Mouse (Mus musculus) testis, postnatal 14 days (tissue): ENCODE results near the gene Il3.
"Not testable (repeated sequence)": the region's sequence is repeated elsewhere in the genome, so short reads cannot be mapped to it uniquely, and the experiment has no call there.

Source experiments
- DNase-seq: peaks from one replicate; pipeline ENCODE4 v3.0.0; 2021; ENCODE audit warnings: low spot score

Il3 gene

DNA sequence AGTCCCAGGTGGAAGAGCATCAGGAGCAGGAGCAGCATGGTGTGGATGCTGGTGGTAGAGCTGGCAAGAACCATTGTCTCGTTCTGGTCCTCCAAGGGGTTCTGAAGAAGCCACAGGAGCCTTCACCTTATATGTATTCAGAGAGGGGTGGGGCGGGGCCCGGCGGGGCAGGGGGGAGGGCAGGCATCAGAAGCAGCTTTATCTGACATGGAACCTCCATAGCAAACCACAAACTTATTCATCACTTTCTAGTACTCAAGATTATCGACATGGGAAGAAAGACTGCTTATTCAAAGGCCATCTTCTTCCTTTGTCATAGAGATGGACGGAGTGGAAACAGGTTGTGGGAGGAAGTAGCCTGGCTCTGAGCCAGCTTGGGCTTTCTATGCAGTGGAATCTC is at the start of gene Il3:
Gene Il3 (minus strand): TSS at position 101 of the 400 bp plus-strand sequence.
- no peak for DNase-seq

DNA sequence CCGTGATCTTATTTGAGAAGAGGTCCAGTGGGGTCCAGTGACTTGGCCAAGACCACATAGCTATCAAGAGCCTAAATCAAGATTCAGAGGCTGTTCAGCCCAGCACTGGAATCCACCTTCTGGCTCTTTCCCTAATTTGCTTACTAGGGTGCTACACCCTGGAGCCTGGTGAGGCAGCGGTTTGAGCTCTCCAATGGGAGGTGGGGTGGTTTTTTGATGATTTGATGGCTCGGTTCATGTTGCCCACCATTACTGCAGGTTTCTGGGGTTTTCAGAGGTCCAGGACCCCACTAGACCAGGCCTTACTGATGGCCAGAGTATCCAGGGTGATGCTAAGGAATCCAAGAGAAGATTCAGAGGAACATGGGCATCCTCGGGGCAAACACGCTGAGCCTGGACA is 48.3 kb upstream of the Il3 start:
- DNase-seq, result no peak

DNA sequence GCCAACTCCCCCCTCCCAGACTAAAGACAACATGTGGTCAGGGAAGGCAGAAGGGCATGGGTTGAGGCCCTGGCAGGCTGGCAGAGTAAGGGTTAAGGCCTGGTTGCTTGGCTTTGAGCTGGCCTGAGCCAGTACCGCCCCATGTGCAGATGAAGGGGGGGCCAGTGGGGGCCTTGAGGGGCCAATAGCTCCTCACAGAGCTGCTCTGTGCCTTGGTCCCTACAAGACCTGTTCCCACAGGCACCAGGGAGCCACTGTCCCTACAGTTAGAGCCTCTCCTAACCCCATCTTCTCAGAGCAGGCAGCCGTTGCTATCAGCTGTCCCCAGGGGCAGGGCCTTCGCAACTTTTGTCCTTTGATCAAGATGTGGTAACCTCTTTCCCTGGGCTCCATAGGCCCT is 47.7 kb upstream of the Il3 start:
- DNase-seq, result peak; percentile 14

DNA sequence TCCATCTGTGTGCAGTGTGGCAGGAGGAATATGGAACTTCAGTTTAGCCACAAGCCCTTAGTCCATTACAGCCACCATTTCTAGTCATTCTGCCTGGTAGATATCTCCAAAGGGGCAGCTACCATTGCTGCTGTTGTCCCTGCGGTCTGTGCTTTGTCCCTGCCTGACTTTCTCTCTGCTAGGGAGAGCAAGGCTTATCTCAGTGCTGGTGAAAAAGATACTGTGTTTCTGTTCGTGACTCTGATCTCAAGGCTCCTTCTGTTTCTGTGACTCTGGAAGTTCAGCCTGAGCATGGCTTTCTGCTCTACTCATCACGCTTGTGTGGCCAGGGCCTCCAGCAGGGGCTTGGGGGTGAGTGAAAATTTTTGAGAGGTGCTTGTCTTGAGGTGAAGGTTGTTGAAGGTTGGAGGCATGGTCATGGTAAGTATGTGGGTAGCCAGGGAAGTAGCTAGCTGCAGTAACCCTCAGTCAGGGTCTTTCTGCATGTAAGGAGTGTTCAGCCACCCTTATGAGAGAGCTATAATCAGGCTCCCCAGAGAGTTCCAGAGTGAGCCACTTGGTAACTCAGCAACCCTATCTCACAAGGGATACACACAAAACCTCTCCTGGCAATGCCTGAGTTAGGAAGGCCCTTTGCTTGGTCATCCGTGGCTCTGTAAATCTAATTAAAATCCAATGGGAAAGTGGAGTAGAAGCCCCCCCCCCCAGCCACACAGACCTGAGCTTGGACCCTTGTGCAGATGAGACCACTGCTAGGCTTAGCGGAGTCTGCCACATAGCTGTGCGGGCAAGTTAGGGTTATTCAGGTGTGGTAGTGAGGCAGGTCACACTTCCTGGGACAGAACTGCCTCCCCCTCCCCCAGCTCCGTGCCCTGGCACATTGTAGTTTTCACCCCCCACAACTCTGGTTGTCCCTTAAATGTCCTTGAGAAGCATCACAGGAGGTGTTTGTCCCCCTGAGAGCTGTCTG is 46.6 kb upstream of the Il3 start:
- DNase-seq, result peak; percentile 29

DNA sequence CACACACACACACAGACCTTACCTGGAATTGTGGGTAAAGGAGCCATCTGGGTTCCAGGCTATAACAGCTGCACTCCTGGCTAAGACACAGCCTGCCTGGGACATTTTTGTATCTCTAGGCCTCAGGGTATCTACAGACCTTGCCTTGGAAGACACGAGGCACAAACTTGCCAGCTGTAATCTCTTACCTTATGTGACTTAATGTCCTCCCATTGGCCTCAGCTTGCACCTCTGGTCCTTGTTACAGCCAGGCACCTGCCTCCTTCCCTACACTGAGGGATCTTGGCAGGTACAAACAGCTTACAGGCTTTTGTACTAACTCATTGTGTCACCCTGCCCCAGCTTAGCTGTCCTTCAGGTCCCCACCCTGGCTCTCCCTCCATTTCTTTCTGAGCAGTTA is 45.5 kb upstream of the Il3 start:
- no peak for DNase-seq

DNA sequence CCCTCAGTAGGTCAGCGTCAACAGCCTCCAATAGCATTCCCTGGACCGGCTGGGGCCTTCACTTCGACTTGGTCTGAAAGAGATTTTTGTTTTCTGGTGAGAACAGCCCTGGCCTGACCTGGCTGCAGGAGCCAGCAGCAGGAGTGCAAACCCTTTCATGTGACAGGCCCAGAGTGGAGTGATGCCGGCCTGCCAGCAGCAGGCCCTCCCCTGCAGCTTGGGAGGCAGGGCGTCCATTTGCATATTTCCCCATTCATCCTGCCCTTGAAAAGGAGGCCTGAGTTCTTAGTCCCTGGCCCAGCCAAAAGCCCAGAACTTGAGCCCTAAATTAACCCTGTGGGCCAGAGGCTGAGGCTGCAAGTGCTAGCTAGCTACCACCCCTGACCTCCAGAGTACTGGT is 44.9 kb upstream of the Il3 start:
- peak; percentile 31 for DNase-seq

DNA sequence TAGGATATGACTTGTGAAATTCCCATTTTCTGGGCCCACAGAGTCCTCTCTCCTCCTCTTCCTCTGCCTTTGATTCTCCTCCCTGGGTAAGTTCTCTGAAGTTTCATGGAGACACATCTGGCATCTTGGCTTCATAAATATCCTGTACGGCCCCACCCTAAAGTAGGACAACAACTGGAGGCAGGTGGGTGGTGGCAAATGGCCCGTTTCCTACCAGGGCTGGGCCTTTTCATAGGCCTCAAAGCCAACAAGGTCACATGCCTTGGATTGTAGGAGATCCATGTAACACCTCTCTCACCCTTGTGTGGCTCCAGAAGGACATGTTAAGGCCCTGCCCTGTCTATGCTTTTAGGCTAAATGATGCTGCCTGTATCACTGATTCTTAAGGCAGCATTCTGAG is 43.5 kb upstream of the Il3 start:
- DNase-seq, result no peak

DNA sequence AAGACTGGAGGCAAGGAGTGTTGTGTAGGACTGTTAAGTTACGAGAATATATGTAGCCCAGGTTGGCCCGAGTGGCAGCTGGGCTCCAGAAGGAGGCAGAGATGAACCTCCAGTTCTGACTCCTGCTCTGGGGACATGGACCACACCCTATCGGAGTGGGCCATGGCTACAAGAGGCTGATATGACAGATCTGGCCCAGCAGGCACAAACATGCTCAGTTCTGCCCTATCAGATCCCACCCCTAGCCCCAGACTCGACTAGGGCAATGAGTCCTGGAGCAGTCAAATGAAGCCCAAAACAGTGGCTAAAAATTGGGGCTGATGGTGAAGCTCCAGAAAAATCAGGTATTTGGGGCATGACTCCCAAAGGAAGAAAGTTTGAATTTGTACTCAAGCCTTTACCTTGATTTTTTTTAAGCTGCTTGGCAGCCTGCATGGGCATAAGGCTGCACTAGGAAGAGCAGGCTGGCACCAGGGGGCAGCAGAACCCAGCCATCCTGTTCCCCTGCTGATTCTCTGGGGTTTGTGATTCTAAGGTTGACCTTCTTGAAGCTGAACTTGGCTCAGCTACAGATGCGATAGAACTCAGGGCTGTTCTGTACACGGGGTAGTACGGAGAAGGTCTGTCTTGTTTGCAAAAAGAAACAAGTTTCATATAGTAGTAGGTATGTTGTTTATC is 40.2 kb upstream of the Il3 start:
- DNase-seq, result peak; percentile 37

DNA sequence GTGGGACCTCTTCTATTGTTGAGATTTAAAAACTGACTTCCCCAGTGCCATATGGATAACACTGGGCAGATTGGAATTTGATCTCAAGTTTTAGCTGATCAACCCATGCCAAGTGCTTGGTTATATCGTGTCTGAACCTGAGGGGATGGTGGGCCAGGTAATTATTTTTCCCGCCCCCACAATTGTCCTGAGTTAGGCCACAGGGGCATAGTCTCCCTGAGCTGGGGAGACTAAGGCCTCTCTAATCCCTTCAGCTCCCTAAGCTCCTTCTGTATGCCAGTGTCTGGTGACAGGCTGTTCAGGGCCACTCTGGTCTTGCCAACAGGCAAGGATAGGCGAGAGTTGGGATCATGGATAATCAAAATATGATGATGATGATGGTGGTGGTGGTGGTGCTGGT is 38.3 kb upstream of the Il3 start:
- no peak for DNase-seq

DNA sequence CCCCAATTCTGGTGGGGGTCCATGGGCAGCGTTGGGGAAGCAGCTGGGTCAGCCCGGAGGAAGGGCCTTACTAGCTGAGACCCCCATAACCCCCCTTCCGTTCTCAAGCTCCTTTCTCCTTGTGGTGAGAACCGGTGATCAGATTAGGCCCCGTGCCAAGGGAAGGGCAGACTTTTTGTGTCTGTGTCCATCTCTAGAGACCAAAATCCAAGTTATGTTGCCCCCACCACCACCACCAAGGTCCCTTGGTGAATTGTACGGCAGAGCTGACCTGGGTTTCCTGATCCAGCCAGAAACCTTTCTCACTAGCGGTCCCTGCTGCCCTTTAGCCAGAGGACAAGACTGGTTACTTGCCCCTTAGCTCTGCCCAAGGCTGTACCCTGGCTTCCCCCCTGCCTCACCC is 37.4 kb upstream of the Il3 start:
- no peak for DNase-seq

DNA sequence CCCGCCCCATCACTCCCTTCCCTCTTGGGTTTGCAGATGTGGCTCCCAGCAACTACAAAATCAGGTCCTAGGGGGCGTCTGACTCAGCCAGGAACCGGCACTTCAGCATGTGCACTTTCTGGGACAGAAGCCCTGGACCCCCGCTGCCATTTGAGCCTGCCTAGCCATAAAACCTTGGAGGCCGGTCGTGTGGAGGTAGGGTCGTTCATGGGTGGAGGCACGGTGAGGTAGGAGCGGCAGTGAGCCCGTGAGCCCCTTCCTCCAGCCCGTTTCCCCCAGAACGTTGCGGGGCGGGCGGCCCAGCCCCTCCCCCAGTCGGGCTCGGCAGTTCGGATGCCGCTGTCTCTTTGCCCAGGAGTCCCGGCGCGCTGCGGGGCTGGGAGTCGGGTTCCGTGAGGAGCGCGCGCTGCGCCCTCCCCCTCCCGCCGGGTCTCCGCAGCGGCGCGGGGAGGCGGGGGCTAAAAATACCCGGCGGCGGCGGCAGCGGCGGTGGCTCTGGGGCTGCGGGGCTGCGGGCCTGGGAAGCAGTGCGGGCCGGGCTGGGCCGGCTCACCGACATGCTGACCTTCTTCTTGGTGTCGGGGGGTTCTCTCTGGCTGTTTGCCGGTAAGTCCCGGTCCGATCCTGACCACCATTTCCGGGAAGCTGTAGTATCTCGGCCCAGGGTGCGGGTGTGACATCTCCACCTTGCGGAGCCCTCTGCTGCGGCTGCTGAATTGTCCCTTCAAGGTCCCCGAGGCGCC is 36.8 kb upstream of the Il3 start, which contains the start of gene Acsl6:
Gene Acsl6 (plus strand): TSS at position 71 of the 743 bp plus-strand sequence.
- no peak for DNase-seq

DNA sequence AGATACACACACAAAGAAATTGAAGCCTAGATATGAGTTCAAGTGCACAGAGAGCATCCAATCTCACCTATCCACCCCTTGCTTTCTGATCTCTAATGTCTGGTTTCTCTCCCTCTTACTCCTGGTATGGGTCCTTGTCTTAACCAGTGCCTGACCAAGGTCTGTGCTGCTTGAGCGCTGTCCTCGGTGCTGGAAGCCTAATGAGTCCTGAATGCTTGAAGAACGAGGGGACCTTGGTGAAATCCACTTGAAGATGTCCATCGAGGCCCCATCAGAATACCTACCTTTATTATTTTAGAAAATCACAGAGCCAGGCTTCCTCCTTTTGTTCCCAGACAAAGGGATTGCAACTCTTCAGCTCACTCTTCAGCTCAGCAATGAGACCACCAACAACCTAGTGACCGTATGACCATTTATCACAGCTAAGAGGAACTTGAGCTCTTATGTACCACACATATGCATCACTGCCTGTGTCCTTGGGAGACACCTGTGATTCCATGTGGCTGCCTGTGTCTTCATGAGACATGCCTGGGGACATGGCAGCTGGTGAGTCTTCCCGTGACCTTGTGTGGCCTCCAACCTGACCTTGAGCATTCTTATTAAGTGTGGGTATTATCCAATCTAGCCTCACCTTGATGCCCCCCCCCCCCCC is 36.1 kb upstream of the Il3 start:
- DNase-seq, result no peak

DNA sequence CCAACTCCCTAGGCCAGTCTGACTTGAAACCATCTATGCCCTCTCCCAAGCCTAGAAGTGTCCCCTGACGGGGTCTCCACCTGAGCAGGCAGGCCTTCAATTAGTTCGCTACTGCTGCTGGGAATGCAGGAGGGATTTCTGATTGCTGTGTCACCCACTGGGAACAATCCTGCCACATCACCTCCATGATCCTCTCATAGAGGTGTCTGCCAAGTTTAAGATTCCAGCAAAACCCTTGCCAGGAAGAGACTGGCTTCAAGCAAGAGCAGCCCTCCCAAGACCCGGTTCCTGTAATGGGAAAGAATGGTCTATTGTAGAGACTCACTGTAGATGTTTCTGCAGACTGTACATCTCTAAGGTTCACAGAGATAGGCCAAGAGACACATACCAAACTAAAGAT is 35.5 kb upstream of the Il3 start:
- DNase-seq, result no peak

DNA sequence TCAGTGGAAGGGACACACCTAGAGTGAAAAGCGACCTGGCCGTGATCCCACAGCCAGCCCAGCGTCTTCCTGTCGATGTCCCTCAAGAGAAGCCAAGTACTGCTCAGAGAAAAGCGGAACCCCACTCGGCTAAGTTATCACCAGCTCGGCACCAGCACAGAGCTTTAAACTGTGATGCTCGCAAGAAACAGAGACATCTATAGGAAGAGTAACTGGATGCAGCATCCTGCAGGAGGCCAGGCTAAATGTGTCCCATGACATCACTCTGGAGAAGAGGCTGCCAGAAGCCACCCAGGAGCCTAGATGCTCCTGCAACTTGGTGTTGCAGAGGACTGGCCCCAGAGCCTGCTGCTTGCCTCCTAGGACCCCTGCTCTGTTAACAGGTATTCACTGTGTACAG is 34.9 kb upstream of the Il3 start:
- DNase-seq, result no peak

DNA sequence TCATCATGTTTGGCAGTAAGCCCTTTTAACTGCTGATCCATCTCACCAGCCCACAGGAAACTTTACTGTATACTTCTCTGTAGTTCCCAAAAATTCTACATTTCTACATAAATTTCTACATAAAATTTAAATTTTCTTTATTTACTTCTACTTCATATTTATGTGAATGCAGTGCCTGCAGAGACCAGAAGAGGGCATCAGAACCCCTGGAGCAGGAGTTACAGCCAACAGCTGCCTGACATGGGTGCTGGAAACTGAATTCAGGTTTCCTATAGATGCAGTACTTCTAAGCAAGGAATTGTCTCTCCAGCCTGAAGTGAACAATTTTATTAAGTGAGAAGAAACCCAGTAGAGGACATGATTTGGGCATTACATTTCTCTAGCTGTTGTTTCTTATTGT is 31.7 kb upstream of the Il3 start:
- DNase-seq, result no peak

DNA sequence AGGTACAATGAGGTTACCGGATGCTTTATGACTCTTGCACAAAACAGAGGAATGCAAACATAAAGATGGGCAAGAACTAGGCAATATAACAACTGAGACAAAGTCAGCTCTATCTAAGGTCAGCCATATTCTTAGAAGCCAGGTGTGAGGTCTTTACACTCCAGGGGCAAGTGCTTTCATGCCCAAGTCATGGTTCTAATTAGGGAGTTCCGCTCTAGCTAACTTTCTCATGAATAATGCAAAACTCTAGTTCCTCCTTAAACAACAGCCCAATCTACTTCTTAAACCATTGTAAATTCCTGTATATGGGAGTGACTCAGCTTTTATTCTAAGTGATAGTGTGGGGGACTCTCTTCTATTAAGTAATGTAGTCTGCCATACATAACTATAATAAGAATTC is 30.4 kb upstream of the Il3 start:
- DNase-seq, result not testable (repeated sequence)

DNA sequence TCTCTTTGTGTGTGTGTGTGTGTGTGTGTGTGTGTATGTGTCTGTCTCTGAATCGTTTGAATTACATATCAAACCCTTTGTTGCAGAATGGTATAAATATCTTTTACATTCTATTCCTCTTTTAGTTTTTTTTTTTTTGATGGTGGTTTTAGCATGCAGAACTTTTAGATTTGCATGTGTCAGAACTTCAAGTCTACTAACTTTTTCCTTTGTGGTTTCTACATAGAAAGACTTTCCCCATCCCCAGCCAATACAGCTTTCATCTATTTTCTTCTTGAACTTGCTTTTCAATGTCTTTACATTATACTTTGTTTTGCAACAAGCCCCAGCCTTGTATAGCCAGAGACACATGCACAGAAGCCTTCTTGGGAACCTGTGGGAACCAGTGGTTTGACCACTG is 29.7 kb upstream of the Il3 start:
- DNase-seq, result no peak

DNA sequence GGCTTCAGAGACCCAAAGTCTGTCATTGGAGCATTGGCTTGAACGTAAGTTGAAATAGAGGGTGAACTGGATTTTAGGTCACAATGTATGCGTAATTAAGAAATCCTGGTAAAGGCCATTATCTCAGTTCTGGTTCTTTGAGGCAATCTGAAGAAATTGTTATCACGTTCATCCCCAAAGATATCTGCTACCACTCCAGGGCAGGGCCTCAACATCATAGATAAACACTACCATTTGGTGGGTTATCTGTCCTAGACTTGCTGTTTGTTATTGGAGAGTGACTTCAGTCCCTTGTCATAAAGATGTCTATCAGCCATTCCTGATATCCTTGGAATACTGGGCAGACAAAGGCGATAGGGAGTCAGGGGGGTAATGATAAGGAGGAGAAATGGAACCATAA is 28.9 kb upstream of the Il3 start:
- DNase-seq, result no peak

DNA sequence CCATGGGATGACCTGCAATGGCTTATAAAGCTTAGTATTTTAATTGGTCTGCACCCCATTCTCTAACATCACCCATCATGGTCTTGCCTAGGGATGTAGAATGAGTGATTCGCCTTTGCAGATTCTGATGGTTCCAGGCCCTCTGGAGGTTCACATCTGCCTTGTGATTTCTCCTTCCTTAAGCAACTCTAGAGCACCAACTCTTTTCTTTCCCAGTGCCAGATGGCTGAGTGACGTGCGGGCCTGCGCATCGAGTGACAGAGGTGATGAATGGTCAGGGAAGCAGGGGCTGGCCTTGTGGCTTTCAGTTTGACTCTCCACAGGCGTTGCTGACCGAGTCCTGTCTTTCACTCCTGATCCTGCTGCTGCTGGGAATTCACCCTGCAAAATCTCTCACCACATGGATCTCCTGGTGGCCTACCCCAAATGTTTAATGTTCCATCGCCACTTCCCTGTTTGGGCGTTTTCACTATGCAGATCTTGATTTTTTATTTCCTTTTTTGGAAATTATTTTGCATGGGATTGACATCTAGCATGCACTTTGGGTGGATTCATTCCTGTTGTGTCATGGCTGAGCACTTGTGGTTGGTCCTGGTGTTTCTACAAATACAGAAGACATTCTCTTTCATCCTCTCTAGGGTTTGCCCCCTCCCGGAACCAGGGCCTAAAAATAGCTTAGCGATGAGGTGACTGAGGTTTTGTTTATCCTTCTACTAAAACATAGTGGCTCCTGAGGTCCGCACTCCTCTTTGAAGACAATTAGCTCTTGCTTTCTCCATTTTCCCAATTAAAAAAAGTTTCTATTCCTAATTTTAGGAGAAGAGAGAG is 27.1 kb upstream of the Il3 start:
- no peak for DNase-seq

DNA sequence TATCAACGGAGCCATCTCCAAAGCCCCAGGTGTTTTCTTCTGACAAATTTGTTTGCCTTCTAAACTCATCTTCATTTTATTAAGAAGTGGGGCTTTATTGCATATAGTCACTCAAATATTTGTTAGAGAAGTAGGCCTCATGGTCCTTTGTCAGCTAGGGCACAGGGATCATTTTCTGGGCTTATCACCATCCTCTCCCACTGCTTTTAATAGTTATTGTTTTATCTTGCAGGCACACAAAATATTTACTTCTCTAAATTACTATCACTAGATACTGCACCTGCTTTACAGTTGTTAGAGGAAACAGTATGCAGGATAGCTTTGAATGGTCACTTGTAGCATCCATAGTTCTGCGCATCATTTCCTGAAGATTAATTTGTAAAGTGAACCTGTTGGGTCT is 25.1 kb upstream of the Il3 start:
- no peak for DNase-seq

DNA sequence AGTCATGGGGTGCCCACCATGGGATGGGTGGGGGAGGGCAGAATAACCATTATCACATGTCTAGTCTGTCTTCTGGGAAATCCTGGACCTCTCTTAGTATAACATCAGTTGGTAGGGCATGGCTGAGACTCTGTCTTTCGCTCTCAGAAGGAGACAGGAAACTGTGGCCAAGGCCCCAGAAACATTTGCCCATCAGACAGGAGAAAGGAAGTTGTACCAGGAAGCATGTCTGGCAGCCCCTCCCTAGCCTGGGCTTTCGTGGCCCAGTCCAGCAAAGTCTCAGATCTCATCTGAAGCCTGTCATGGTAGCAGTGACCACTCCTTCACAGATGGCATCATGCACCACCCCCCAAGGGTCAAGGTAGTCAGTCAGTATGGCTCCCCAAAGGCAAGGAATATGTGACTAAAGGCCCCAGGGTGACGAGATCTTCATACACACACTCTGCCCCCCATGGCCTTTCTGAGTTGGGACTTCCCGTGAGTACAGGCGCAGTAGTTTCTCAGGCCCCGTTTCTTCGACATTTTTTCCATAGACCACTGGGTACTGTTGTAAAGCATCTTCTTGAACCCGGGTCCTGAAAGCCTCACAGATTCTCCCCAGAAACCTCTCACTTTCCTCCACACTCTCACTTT is 20.9 kb upstream of the Il3 start:
- DNase-seq, result no peak
